Mouse (Mus musculus) gastrocnemius, postnatal 10 days (tissue): ENCODE measurements around the gene Slc25a16. TPM values are rescaled to one million over a fixed set of nuclear protein-coding genes. Genes with fewer than 3 reads are reported as not detected.

Source experiments
- DNase-seq: peaks from one replicate; pipeline ENCODE4 v3.0.0; 2021; ENCODE audit warnings: mixed read lengths
- long read RNA-seq, 2 experiments: library from polyadenylated mRNA; stranded (forward); transcript quantifications; one replicate each; pipeline ENCODE4 v2.0.0; 2021
- total RNA-seq, 2 experiments: library from RNA; stranded (reverse); gene quantifications; 2 replicates each; pipeline ENCODE4 v1.2.3; 2021

Gene Slc25a16
- 10 to 100 TPM; 19.8 to 22.0 TPM for total RNA-seq
- long read RNA-seq, experiment 1, transcript Slc25a16-201 (9 exons, 3,145 nt), result major isoform, 43 of 49 reads
- long read RNA-seq, experiment 1, partial matches to known transcripts, result 0 of 49 reads
- long read RNA-seq, experiment 1, other reads (novel, unspliced or antisense), result 6 of 49 reads
- long read RNA-seq, experiment 2, transcript Slc25a16-201 (9 exons, 3,145 nt), result major isoform, 34 of 39 reads
- long read RNA-seq, experiment 2, partial matches to known transcripts, result 3 of 39 reads
- long read RNA-seq, experiment 2, other reads (novel, unspliced or antisense), result 2 of 39 reads

DNA sequence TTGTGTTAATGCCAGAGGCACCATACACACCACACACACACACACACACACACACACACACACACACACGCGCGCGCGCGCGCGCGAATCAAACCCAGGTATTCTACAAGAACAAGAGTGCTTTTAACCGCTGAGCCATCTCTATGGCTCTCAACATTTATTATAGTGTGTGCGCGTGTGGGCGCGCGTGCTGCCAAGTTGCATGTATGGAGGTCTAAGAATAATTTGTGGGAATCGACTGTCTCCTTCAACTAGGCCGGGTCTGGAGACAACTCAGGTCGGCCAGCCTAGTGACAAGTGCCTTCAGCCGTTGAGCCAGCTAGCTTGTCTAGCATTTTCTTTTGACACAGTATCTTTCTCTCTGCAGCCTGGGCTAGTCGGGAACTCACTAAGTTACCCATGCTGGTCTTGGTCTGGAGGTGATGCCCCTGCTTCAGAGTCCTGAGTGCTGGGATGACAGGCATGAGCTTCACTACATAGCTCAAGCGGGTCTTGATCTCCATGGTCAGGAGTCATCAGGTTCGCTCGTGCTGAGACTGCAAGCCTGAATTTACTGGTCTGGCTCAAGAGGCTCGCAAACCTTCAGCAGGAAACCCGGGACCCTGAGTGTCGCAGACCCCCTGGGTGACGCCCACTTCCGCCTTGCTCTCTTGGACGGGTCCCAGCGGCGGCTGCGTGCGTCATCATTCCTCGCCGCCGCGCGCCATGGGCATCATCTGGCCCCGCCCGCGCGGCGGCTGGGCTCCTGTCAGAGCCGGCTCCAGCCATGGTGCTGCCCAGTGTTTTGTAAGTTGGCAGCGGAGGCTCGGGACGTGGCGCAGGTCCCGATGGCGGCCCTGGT is at the start of gene Slc25a16:
Gene Slc25a16 (plus strand): TSS at position 709 of the 841 bp plus-strand sequence.
- DNase-seq, result peak; percentile 95

GRCm38 (mm10) chr10:62874828-62875227 is 45.6 kb upstream of the Slc25a16 start:
- DNase-seq, result no peak

- no peak for DNase-seq
Observed at GRCm38 (mm10) chr10:62875565-62875964, 44.9 kb upstream of the Slc25a16 start.

- no peak for DNase-seq
Observed at GRCm38 (mm10) chr10:62878056-62878455, 42.4 kb upstream of the Slc25a16 start.

DNA sequence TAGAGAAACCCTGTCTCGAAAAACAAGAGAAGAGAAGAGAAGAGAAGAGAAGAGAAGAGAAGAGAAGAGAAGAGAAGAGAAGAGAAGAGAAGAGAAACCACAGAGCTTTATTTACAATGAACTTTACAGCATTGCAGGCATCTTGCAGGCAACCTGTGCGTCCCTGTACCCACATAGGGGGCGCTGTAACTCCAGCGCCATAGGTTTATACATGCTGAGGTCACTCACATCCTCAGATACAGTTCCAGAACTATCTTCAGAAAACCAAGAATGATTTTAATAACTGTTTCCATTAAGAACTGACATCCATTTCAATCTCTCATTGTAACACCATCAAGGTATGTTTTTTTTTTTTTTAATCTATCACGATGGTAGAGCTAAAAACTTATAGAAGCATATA is 39.2 kb upstream of the Slc25a16 start:
- no peak for DNase-seq

- DNase-seq, result no peak
Observed at GRCm38 (mm10) chr10:62883933-62884372, 36.5 kb upstream of the Slc25a16 start.

DNA sequence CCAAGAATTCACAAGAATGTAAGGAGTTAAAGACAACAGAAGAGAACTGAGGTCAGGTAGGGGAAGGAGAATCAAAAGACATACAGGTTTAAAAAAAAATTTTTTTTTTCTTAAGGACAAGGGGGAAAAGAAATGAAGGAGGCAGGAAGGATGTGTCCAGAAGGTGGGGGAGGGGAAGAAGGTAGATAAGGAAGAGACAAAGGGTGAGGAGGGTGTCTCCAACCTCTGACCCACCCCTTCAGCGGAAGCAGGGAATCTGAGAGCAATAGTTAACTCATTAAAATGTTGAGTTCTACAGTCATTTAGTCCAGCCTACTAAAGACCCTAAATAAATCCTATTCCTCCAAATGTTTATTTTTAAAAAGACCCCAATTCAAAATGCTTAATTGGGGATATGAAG is 35.9 kb upstream of the Slc25a16 start:
- DNase-seq, result no peak

DNA sequence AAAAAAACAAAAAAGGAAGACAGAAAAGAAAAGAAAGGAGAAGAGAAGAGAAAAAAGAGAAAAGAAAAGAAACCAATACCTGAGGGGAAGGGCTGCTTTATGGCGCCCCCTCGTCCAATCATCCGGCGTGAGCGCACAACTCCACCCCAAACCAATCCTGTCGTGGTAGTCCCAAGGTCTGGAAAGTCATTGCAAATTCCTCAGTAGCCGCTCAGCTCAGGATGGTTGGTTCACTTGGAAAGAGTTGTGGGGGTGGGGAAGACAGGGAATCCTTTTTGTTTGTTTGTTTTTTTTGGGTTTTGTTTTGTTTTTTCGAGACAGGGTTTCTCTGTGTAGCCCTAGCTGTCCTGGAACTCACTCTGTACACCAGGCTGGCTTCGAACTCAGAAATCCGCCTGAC is 35.0 kb upstream of the Slc25a16 start:
- no peak for DNase-seq

DNA sequence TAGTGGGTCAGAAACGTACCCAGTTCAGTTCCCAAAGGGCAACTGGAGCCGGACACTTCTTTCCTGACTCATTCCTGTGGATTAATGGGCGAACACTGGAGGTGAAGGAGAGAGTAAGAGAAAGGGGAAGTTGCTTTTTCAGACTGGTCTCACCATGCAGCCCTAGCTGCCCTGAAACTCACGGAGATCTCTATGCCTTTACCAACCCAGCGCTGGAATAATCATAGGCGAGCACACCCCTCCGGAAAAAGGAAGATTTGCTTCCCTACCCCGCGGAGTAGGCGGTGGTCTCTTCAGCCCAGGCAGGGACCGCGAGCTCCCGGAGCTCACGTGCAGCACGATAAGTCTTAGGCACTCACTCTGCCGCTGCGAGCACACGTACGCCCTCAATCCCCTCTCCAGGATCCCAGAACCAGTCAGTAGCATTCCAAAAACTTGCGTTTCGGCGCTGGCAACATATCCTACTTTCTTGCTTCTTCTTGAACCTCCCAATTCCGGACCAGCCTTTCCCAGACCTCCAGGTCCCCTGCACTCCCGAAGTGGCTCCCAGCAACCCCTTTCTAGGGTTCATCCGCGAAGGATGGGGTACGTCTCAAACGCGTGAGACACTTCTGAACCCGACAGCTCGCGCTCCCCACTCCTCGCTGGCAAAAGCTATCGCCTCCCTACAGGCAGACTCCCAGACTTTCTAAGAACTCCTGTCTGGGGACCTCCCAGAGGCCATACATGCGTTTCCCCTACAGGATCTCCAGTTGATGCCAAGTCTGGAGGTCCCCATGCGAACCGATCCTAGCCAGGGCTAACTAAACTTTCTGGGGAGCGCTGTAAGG is 34.2 kb upstream of the Slc25a16 start:
- DNase-seq, result no peak

DNA sequence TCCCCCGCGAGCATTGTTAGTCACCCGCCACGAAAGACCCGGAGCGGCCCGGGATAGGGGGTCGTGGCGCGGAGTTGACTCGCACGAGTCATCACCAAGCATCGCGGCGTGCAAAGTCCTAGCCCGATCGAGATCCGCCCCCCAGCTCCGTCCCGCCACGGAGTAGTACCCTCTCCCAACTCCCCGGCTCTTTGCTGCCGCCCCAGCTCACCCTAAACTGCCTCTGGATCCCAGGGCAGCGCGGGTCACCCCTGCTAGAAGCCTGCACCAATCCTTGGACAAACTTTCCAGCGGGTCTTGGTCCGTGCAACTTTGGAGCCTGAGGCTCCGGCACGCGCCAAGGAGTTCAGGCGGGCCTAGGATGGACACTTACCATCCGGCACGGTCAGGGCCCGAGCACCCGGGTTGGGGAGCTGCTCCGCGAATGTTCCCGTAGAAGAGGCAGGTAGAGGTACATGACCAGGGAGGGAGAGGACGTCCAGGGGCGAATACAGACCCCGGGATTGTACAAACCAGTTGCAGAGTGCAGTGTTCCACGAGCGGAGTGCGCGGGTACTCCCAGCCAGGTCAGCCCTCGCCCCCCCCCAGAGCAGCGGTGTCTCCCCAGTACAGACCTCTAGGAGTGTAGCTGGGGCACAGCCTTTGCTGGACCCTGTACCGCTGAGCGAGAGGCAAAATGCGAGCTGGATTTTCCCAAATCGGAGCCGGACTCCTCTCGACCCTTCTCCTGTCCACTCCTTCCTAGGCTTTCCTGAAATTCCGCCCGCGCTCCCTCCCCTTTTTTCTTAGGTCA is 33.4 kb upstream of the Slc25a16 start:
- peak; percentile 67 for DNase-seq

DNA sequence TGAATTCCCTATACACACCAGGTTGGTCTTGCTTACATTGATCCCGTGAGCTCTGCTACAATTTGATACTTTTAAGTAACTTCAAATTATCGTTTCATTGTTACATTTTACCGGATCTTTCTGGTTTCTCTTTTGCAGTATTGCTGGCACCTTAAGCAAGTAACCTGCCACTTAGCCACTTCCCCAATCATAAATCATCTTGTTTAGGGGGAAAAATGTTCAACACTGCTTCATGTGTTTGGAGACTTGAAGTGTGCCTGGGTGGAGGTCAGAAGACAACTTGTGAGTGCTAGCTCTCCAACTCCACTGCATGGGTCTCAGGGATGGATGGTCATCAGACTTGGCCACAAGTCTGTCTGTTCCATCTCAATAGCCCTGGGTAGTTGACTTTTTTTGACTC is 29.4 kb upstream of the Slc25a16 start:
- DNase-seq, result no peak

DNA sequence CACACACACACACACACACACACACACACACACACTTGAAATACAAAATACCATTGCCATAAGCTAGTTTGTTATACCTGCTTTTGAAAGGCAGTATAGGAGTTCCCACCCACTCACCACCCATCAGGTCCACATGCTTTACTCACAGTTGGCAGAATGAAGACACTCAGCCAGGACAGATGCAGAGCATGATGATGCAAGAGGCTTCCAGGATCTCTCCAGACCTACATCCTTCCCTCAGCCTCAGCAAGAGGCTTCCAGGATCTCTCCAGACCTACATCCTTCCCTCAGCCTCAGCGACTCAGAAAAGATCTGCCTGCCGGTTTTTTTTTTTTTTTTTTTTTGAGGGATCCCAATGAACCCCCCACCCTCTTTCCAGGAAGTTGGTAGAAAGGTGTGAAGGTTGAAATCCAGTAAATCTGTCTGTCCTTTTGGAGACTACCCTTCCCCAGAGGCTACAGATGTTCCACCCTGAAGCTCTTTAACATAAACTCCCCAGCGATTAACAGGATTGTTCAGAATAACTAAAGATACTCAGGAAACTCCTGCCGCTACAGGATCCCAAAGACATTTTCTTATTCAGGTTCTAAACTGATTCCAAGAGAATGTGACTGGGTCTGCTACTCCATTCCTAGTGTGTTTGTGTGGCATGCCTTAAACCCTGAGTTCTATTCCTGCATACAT is 27.7 kb upstream of the Slc25a16 start:
- DNase-seq, result no peak

GRCm38 (mm10) chr10:62893356-62893884 is 27.0 kb upstream of the Slc25a16 start:
- DNase-seq, result no peak

GRCm38 (mm10) chr10:62894447-62894846 is 26.0 kb upstream of the Slc25a16 start:
- DNase-seq, result no peak

GRCm38 (mm10) chr10:62895386-62895785 is 25.0 kb upstream of the Slc25a16 start:
- DNase-seq, result no peak

GRCm38 (mm10) chr10:62896035-62896434 is 24.4 kb upstream of the Slc25a16 start:
- DNase-seq, result no peak

DNA sequence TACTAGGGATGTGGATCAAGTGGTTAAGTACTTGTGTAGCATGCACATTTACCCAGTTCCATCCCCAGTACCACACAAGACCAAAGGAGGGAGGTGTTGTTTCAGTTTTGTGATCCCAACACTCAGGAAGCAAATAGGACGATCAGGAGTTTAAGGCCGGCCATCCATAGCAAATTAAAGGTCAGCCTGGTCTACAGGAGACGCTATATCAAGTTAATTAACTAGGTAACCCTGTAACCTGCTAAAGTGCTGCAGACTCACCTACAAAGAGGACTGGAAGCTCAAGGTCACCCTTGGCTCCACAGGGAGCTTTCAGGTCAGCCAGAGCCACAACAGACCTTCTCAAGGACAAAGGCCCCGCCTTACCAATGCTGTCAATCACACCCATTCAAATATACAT is 23.7 kb upstream of the Slc25a16 start:
- no peak for DNase-seq

- DNase-seq, result no peak
Observed at GRCm38 (mm10) chr10:62897437-62897836, 23.0 kb upstream of the Slc25a16 start.

DNA sequence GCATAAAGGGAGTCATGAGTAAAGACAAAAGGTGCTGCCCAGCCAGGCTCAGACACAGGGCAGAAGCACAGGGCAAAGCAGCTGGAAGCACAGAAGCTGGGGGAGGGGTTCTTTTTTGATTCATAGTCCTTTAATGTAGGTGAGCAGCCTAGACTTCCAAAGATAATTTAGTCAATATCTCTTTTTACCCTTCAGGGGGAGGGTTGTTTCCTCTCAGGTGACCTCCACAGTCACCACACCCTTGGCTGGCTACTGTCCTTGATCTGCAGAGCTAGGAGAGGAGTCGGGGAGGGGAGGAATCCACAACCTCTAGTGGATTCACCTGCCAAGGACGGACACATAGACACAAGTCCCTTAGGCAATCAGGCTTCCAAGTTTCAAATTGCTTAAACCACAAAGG is 22.4 kb upstream of the Slc25a16 start:
- no peak for DNase-seq

GRCm38 (mm10) chr10:62900144-62900543 is 20.3 kb upstream of the Slc25a16 start:
- no peak for DNase-seq

DNA sequence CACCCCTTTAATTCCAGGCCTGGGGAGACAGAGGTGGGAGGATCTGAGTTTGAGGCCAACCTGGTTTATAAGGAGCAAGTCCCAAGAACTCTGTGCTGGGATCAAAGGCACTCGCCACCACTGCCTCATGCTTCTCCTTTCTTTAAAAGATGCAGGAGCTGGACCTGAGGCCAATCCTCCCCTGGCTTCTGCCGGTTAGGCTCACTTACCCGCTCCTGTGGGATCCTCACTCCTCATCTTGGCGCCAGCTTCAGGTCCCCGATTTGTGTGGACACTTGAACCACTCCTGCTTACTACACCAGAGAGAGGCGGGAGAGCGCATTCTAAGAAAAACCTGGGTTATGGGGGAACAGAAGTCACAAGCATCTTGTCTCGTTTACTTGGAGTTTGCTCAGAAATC is 18.6 kb upstream of the Slc25a16 start:
- DNase-seq, result no peak
